Mouse (Mus musculus): ENCODE results near the gene Abcg1.
A peak's percentile ranks its signal among the peaks of the same experiment; 100 is the strongest.

Abcg1 gene

GRCm38 (mm10) chr17:31057151-31057890, at the start of gene Abcg1:
Abcg1 (plus strand) TSS chr17:31057675.
- peak; percentile 75 to 77 for DNase-seq (ENCODE audit: low spot score in 2 of 2)

- DNase-seq (ENCODE audit: low spot score in 2 of 2), result no peak
These were observed 49.1 kb upstream of the Abcg1 start for GRCm38 (mm10) chr17:31008416-31008815.

GRCm38 (mm10) chr17:31011551-31012394, 45.7 kb upstream of the Abcg1 start:
- DNase-seq (ENCODE audit: low spot score in 2 of 2), result peak; percentile 22 to 49

- DNase-seq (ENCODE audit: low spot score in 2 of 2), result peak; percentile 36 to 52
These were observed 39.2 kb upstream of the Abcg1 start for GRCm38 (mm10) chr17:31018267-31018666.

GRCm38 (mm10) chr17:31019505-31019904, 38.0 kb upstream of the Abcg1 start:
- DNase-seq (ENCODE audit: low spot score in 2 of 2), result peak; percentile 36 to 67

- no peak for DNase-seq (ENCODE audit: low spot score in 2 of 2)
These were observed 37.4 kb upstream of the Abcg1 start for GRCm38 (mm10) chr17:31020078-31020477.

- DNase-seq (ENCODE audit: low spot score in 2 of 2), result no peak
These were observed 36.2 kb upstream of the Abcg1 start for GRCm38 (mm10) chr17:31021276-31021675.

- no peak for DNase-seq (ENCODE audit: low spot score in 2 of 2)
These were observed 33.2 kb upstream of the Abcg1 start for GRCm38 (mm10) chr17:31024125-31024781.

- DNase-seq (ENCODE audit: low spot score in 2 of 2), result no peak
These were observed 32.7 kb upstream of the Abcg1 start for GRCm38 (mm10) chr17:31024782-31025125.

- no peak for DNase-seq (ENCODE audit: low spot score in 2 of 2)
These were observed 30.5 kb upstream of the Abcg1 start for GRCm38 (mm10) chr17:31026986-31027385.

- no peak for DNase-seq (ENCODE audit: low spot score in 2 of 2)
These were observed 29.8 kb upstream of the Abcg1 start for GRCm38 (mm10) chr17:31027723-31028122.

GRCm38 (mm10) chr17:31028821-31029370, 28.6 kb upstream of the Abcg1 start:
- no peak for DNase-seq (ENCODE audit: low spot score in 2 of 2)

GRCm38 (mm10) chr17:31029407-31029806, 28.1 kb upstream of the Abcg1 start:
- DNase-seq (ENCODE audit: low spot score in 2 of 2), result no peak

- DNase-seq (ENCODE audit: low spot score in 2 of 2), result no peak
These were observed 25.1 kb upstream of the Abcg1 start for GRCm38 (mm10) chr17:31032341-31032740.

GRCm38 (mm10) chr17:31033251-31033650, 24.2 kb upstream of the Abcg1 start:
- no peak for DNase-seq (ENCODE audit: low spot score in 2 of 2)

GRCm38 (mm10) chr17:31034165-31034564, 23.3 kb upstream of the Abcg1 start:
- peak; percentile 16 to 36 for DNase-seq (ENCODE audit: low spot score in 2 of 2)

- DNase-seq (ENCODE audit: low spot score in 2 of 2), result no peak
These were observed 22.7 kb upstream of the Abcg1 start for GRCm38 (mm10) chr17:31034674-31035356.

GRCm38 (mm10) chr17:31036168-31036876, 21.2 kb upstream of the Abcg1 start:
- DNase-seq (ENCODE audit: low spot score in 2 of 2), result no peak

- no peak for DNase-seq (ENCODE audit: low spot score in 2 of 2)
These were observed 20.1 kb upstream of the Abcg1 start for GRCm38 (mm10) chr17:31037331-31037730.

- DNase-seq (ENCODE audit: low spot score in 2 of 2), result peak; percentile 40 to 45
These were observed 19.1 kb upstream of the Abcg1 start for GRCm38 (mm10) chr17:31038381-31038780.

- DNase-seq (ENCODE audit: low spot score in 2 of 2), result peak; percentile 82 to 85
These were observed 17.8 kb upstream of the Abcg1 start for GRCm38 (mm10) chr17:31039626-31040025.
